Mouse (Mus musculus) regulatory T cell (primary cell): ENCODE results near the gene Dnajc25.

Source experiments
- in situ Hi-C: fragments of 300-600 bp; cut with MboI, MseI; formaldehyde crosslinking; loops from one replicate; pipeline ENCODE4 v1.15.1; 2025; ENCODE audit warnings: high pct_unique_total_duplicates

The Dnajc25 gene

GRCm38 (mm10) chr4:58994762-58995161 is at the start of gene Dnajc25:
TSS of gene Dnajc25 (plus strand) at chr4:58995062.
- in situ Hi-C loops: loop anchor here (5.0 kb wide), 1 partner anchor 43 kb away; the partner anchor contains the start of gene Gng10

GRCm38 (mm10) chr4:58948391-58948790 is 46.5 kb upstream of the Dnajc25 start:
- in situ Hi-C loops: no loop called here

GRCm38 (mm10) chr4:58952630-58953029 is 42.2 kb upstream of the Dnajc25 start:
- in situ Hi-C loops: no loop called here

GRCm38 (mm10) chr4:58961719-58962118 is 33.1 kb upstream of the Dnajc25 start:
- in situ Hi-C loops: loop anchor here (10.0 kb wide), 1 partner anchor 677 kb away; the partner anchor contains the start of gene Musk

- in situ Hi-C loops: loop anchor here (10.0 kb wide), 1 partner anchor 678 kb away; the partner anchor contains the start of gene Musk
These were observed 31.6 kb upstream of the Dnajc25 start for GRCm38 (mm10) chr4:58963271-58963670.

- in situ Hi-C loops: loop anchor here (10.0 kb wide), 1 partner anchor 680 kb away; the partner anchor contains the start of gene Musk
These were observed 29.7 kb upstream of the Dnajc25 start for GRCm38 (mm10) chr4:58965136-58965535.

- in situ Hi-C loops: no loop called here
These were observed 24.2 kb upstream of the Dnajc25 start for GRCm38 (mm10) chr4:58970678-58971077.

- in situ Hi-C loops: no loop called here
These were observed 19.2 kb upstream of the Dnajc25 start for GRCm38 (mm10) chr4:58975711-58976110.

- in situ Hi-C loops: no loop called here
These were observed 13.4 kb upstream of the Dnajc25 start for GRCm38 (mm10) chr4:58981421-58981820.

- in situ Hi-C loops: no loop called here
These were observed 12.1 kb upstream of the Dnajc25 start for GRCm38 (mm10) chr4:58982806-58983205.

GRCm38 (mm10) chr4:58985157-58985648 is 9.7 kb upstream of the Dnajc25 start:
- in situ Hi-C loops: no loop called here

- in situ Hi-C loops: no loop called here
These were observed 8.2 kb upstream of the Dnajc25 start, which contains the start of gene Ptgr1 for GRCm38 (mm10) chr4:58986540-58987190. TSS of gene Ptgr1 (minus strand) at chr4:58987119.

GRCm38 (mm10) chr4:58989303-58989898 is 5.5 kb upstream of the Dnajc25 start:
- in situ Hi-C loops: no loop called here

- in situ Hi-C loops: no loop called here
These were observed 4.0 kb upstream of the Dnajc25 start for GRCm38 (mm10) chr4:58990609-58991434.

- in situ Hi-C loops: no loop called here
These were observed 2.7 kb upstream of the Dnajc25 start for GRCm38 (mm10) chr4:58992195-58992594.

GRCm38 (mm10) chr4:58995251-58995693 is 410 bp downstream of the Dnajc25 start:
- in situ Hi-C loops: loop anchor here (5.0 kb wide), 1 partner anchor 42 kb away; the partner anchor contains the start of gene Gng10

GRCm38 (mm10) chr4:58997081-58997480 is 2.2 kb downstream of the Dnajc25 start:
- in situ Hi-C loops: loop anchor here (5.0 kb wide), 1 partner anchor 40 kb away; the partner anchor contains the start of gene Gng10

- in situ Hi-C loops: loop anchor here (5.0 kb wide), 1 partner anchor 39 kb away; the partner anchor contains the start of gene Gng10
These were observed 3.8 kb downstream of the Dnajc25 start for GRCm38 (mm10) chr4:58998688-58999087.

GRCm38 (mm10) chr4:58999686-59000085 is 4.8 kb downstream of the Dnajc25 start:
- in situ Hi-C loops: loop anchor here (5.0 kb wide), 1 partner anchor 38 kb away; the partner anchor contains the start of gene Gng10

- in situ Hi-C loops: no loop called here
These were observed 5.8 kb downstream of the Dnajc25 start for GRCm38 (mm10) chr4:59000614-59001013.
